Mouse (Mus musculus): ENCODE measurements at regions not wholly inside any gene's neighbourhood (a gene's known extent, or its start where the extent isn't known, plus 50 kb on each side); places are given as distances from the start of the nearest gene placed in this dataset.

- no peaks in the 10 kb centered on the region for H3K36me3 ChIP-seq (replicated peaks)
Observed at GRCm38 (mm10) chr5:7428291-7428690, 83.7 kb upstream of the Zfp804b start.

DNA sequence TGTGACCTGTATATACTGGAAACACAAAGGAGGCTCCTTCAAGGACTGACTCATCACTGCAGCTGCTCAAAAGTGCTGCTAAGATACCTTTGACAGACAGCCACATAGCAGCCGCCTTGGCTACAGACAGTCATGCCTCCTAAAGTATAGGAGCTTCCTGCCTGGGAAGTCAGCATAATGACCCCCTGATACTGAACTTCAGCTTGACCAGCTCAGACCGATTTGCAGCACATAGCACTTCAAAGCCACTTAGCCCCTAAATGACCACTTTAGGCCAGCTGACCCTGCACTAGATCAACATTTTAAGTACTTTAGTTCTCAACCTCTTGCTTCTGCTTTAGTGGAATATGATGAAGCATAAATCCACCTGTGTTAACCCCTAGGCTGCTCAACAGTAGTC, 91.9 kb upstream of the Zfp804b start:
- no peaks in the 10 kb centered on the region for H3K9me3 ChIP-seq
- H3K27ac ChIP-seq (replicated peaks): no peak overlapping the region
- H3K4me3 ChIP-seq: no peak overlapping the region
- no peak for DNase-seq (ENCODE audit: low spot score)
- 76% methylated on average over 2 of the region's 2 CpGs for WGBS
- H3K36me3 ChIP-seq (replicated peaks): no peaks in the 10 kb centered on the region
- H3K4me1 ChIP-seq: no peaks in the 10 kb centered on the region
- no peaks in the 10 kb centered on the region for H3K27me3 ChIP-seq (replicated peaks; ENCODE audit: low read depth, poor library complexity, severe bottlenecking)

More at GRCm38 (mm10) chr5:7428291-7428690, 83.7 kb upstream of the Zfp804b start:
- Histone ChIP-seq H3K4me3 (no peak overlapping the region), H3K4me1 (no peaks in the 10 kb centered on the region), H3K9me3 (no peaks in the 10 kb centered on the region), H3K27ac (replicated peaks) (no peak overlapping the region), H3K27me3 (replicated peaks; ENCODE audit: low read depth, poor library complexity, severe bottlenecking) (no peaks in the 10 kb centered on the region)
- 43% methylated on average over 5 of the region's 5 CpGs for WGBS
- DNase-seq (ENCODE audit: low spot score): no peak

DNA sequence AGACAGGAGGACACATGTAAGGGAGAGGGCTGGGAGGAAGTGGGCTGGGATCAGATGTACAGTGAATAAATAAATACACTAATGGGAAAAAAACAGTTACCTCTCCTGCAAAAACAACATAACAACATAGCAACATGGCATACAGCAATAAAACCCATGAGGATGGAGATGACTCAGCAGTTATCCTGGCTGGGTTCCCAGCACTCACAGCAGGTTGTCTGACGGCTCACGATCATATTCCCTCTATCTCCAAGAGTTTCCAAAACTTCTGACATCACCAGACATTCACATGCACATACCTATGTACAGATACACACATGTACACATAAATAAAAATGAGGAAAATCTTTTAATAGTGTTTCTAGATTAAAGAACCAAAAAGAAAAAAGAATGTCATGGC, 103.4 kb upstream of the Zfp804b start:
- no peaks in the 10 kb centered on the region for H3K4me1 ChIP-seq
- no peaks in the 10 kb centered on the region for H3K9me3 ChIP-seq
- DNase-seq (ENCODE audit: low spot score): no peak
- no peak overlapping the region for H3K27ac ChIP-seq (replicated peaks)
- WGBS: 92% methylated on average over 2 of the region's 2 CpGs
- H3K27me3 ChIP-seq (replicated peaks; ENCODE audit: low read depth, poor library complexity, severe bottlenecking): no peaks in the 10 kb centered on the region
- no peak overlapping the region for H3K4me3 ChIP-seq
- H3K36me3 ChIP-seq (replicated peaks): no peaks in the 10 kb centered on the region

GRCm38 (mm10) chr5:7454896-7455295, 110.3 kb upstream of the Zfp804b start:
- no peaks in the 10 kb centered on the region for H3K27me3 ChIP-seq (replicated peaks; ENCODE audit: low read depth, poor library complexity, severe bottlenecking)
- DNase-seq (ENCODE audit: low spot score): no peak
- no peaks in the 10 kb centered on the region for H3K4me1 ChIP-seq
- H3K4me3 ChIP-seq: no peak overlapping the region
- H3K27ac ChIP-seq (replicated peaks): no peak overlapping the region
- H3K9me3 ChIP-seq: no peaks in the 10 kb centered on the region
- H3K36me3 ChIP-seq (replicated peaks): no peaks in the 10 kb centered on the region
- WGBS: 94% methylated on average over 1 of the region's 1 CpGs

DNA sequence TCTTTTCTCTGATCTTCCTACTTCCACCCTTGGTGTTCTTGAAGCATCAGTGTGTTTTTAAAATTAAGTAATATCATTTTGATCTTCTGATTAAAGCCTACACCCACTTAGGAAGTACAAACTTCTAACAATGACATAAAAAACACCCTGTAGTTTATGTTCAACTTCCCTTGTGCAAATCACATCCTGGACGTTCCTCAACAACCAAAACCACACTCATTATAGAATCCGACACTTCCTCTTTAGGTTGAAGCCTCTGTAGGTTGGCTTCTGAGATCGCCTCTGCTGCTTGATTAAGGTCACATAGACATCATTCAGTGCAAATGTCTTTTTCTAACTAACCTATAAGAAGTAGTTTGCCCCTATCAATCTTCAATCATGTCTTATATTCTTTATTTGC, 112.5 kb upstream of the Zfp804b start:
- H3K4me1 ChIP-seq: no peaks in the 10 kb centered on the region
- no peak overlapping the region for H3K27ac ChIP-seq (replicated peaks)
- no peaks in the 10 kb centered on the region for H3K27me3 ChIP-seq (replicated peaks; ENCODE audit: low read depth, poor library complexity, severe bottlenecking)
- no peaks in the 10 kb centered on the region for H3K9me3 ChIP-seq
- H3K36me3 ChIP-seq (replicated peaks): no peaks in the 10 kb centered on the region
- WGBS: 83% methylated on average over 3 of the region's 3 CpGs
- no peak for DNase-seq (ENCODE audit: low spot score)
- H3K4me3 ChIP-seq: no peak overlapping the region

- Histone ChIP-seq H3K4me1 (no peaks in the 10 kb centered on the region), H3K27ac (replicated peaks) (no peak overlapping the region), H3K9me3 (no peaks in the 10 kb centered on the region), H3K27me3 (replicated peaks; ENCODE audit: low read depth, poor library complexity, severe bottlenecking) (no peaks in the 10 kb centered on the region), H3K4me3 (no peak overlapping the region), H3K36me3 (replicated peaks) (no peaks in the 10 kb centered on the region)
- 76% methylated on average over 2 of the region's 2 CpGs for WGBS
- no peak for DNase-seq (ENCODE audit: low spot score)
Observed at GRCm38 (mm10) chr5:7489150-7489549, 144.6 kb upstream of the Zfp804b start.

- no peak overlapping the region for H3K4me3 ChIP-seq
- H3K9me3 ChIP-seq: no peaks in the 10 kb centered on the region
- H3K27ac ChIP-seq (replicated peaks): no peak overlapping the region
- no peaks in the 10 kb centered on the region for H3K36me3 ChIP-seq (replicated peaks)
- no peaks in the 10 kb centered on the region for H3K4me1 ChIP-seq
- 79% methylated on average over 3 of the region's 3 CpGs for WGBS
- DNase-seq (ENCODE audit: low spot score): no peak
- no peaks in the 10 kb centered on the region for H3K27me3 ChIP-seq (replicated peaks; ENCODE audit: low read depth, poor library complexity, severe bottlenecking)
Observed at GRCm38 (mm10) chr5:7489602-7490001, 145.0 kb upstream of the Zfp804b start.

- no peak overlapping the region for H3K4me3 ChIP-seq
- no peaks in the 10 kb centered on the region for H3K27me3 ChIP-seq (replicated peaks; ENCODE audit: low read depth, poor library complexity, severe bottlenecking)
- WGBS: 62% methylated on average over 3 of the region's 3 CpGs
- no peaks in the 10 kb centered on the region for H3K9me3 ChIP-seq
- no peak overlapping the region for H3K27ac ChIP-seq (replicated peaks)
- H3K4me1 ChIP-seq: no peaks in the 10 kb centered on the region
- DNase-seq (ENCODE audit: low spot score): no peak
- H3K36me3 ChIP-seq (replicated peaks): no peaks in the 10 kb centered on the region
Observed at GRCm38 (mm10) chr5:7517520-7518181, 173.1 kb upstream of the Zfp804b start.

DNA sequence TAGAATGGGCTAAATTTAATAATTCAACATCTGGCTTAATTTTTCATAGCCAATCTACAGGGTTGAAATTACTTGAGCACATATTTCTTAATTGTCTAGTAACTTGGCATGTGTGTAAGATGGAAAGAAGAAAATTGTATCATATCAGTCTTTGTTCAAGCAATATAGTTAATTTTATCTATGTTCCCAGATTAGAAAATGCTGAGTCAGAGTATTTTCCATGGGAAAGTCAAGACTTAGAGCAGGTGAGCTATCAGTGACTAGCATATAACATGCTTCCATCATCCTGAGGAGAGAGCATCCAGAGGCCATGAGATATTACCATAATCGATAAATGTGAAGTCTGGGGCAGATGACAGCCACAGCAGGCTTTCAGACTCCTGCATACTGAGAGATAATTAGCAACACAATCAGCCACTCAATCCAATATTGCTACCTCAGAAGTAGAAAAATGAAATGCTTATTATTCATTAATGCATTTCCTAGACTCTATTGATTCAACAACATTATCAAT, 188.2 kb upstream of the Zfp804b start:
- Histone ChIP-seq H3K27me3 (replicated peaks; ENCODE audit: low read depth, poor library complexity, severe bottlenecking) (no peaks in the 10 kb centered on the region), H3K36me3 (replicated peaks) (no peaks in the 10 kb centered on the region), H3K9me3 (no peaks in the 10 kb centered on the region), H3K4me1 (no peaks in the 10 kb centered on the region), H3K27ac (replicated peaks) (no peak overlapping the region), H3K4me3 (no peak overlapping the region)
- no peak for DNase-seq (ENCODE audit: low spot score)
- 96% methylated on average over 1 of the region's 1 CpGs for WGBS

DNA sequence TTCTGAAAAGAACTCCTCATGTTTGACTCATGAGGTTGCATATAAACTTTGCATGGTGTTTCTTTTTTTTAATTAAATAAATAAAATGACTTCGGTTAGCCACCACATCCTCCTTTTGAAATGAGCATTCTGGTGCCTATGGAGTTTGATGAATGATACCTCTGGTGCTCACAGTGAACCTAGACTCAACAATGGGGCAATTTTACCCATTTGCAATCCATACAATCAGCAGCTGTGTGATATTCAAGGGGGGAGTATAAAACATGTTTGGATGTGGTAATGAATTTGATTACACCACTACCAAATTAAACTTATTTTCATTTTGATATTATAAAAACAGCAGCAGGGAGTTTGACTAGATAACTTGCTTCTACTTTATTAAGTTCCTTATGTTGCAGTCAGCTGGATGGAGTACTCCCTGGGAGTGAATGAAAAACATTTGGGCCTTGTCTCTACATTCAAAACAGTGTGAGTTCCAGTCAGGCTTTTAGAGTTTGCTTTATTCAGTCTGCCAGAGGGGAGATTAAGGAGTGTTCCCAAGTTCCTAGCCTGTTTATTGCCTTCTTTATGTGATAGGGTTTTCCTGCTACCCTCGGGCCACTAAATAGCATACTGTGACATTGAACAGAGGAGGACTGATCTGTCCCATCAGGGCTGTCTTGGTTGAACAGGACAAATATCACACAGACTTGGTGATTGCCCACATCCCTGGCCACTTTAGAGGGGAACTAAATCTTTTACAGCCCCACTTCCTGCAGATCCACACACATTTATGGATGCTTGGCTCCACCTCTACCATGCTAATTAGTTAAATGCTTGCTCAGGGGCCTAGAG, 195.5 kb upstream of the Zfp804b start:
- no peaks in the 10 kb centered on the region for H3K4me1 ChIP-seq
- H3K9me3 ChIP-seq: no peaks in the 10 kb centered on the region
- no peaks in the 10 kb centered on the region for H3K36me3 ChIP-seq (replicated peaks)
- no peaks in the 10 kb centered on the region for H3K27me3 ChIP-seq (replicated peaks; ENCODE audit: low read depth, poor library complexity, severe bottlenecking)
- DNase-seq (ENCODE audit: low spot score): no peak
- 76% methylated on average over 2 of the region's 2 CpGs for WGBS
- H3K4me3 ChIP-seq: no peak overlapping the region
- H3K27ac ChIP-seq (replicated peaks): no peak overlapping the region

- no peak for DNase-seq (ENCODE audit: low spot score)
- Histone ChIP-seq H3K4me3 (no peak overlapping the region), H3K27me3 (replicated peaks; ENCODE audit: low read depth, poor library complexity, severe bottlenecking) (no peaks in the 10 kb centered on the region), H3K36me3 (replicated peaks) (no peaks in the 10 kb centered on the region), H3K27ac (replicated peaks) (no peak overlapping the region), H3K4me1 (no peaks in the 10 kb centered on the region), H3K9me3 (no peaks in the 10 kb centered on the region)
- WGBS: 82% methylated on average over 4 of the region's 4 CpGs
Observed at GRCm38 (mm10) chr5:7540646-7541038, 196.1 kb upstream of the Zfp804b start.

- no peak overlapping the region for H3K27ac ChIP-seq (replicated peaks)
- no peak overlapping the region for H3K4me3 ChIP-seq
- H3K27me3 ChIP-seq (replicated peaks; ENCODE audit: low read depth, poor library complexity, severe bottlenecking): no peaks in the 10 kb centered on the region
- DNase-seq (ENCODE audit: low spot score): no peak
- no peaks in the 10 kb centered on the region for H3K4me1 ChIP-seq
- 85% methylated on average over 3 of the region's 3 CpGs for WGBS
- no peaks in the 10 kb centered on the region for H3K9me3 ChIP-seq
- H3K36me3 ChIP-seq (replicated peaks): no peaks in the 10 kb centered on the region
Observed at GRCm38 (mm10) chr5:7543857-7544256, 199.3 kb upstream of the Zfp804b start.

DNA sequence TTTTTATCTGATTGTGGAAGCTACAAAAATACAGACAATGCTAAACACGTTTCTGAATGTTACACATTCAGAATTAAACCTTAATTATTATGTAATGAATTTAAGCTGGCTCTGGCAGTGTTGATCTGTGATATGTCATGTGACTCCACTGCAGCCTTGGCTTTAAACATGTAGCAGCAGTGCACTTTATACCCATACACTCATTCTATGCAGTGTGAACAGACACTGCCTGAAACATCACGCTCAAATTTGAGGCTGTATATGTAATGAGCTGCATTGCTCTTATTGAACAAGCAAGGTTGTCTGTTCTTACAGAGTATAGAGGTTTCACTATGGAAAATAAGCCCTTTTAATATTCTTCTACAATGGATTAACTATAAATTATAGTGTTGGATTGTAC, 235.9 kb upstream of the Zfp804b start:
- WGBS: 74% methylated on average over 2 of the region's 2 CpGs
- Histone ChIP-seq H3K4me3 (no peak overlapping the region), H3K4me1 (no peaks in the 10 kb centered on the region), H3K27me3 (replicated peaks; ENCODE audit: low read depth, poor library complexity, severe bottlenecking) (no peaks in the 10 kb centered on the region), H3K36me3 (replicated peaks) (no peaks in the 10 kb centered on the region), H3K27ac (replicated peaks) (no peak overlapping the region), H3K9me3 (no peaks in the 10 kb centered on the region)
- DNase-seq (ENCODE audit: low spot score): no peak
